Mouse (Mus musculus) midbrain, embryonic 15.5 days (tissue): Measurements from ENCODE around the gene Mark1. TPM values are rescaled to one million over a fixed set of nuclear protein-coding genes. Genes with fewer than 3 reads are reported as not detected.

Experiments used
- ATAC-seq: fragments of 200-750 bp; cut with Nextera tagmentation; replicated peaks from 2 replicates; pipeline ENCODE4 v1.8.0; 2017; ENCODE audit warnings: moderate TSS enrichment
- H3K27ac ChIP-seq: fragments of 300-500 bp; sonication (generic); 2 replicates; pipeline ENCODE4 v1.5.1; 2015; ENCODE audit warnings: mild to moderate bottlenecking, inconsistent platforms
- H3K27me3 ChIP-seq: fragments of 300-500 bp; sonication (generic); replicated peaks from 2 replicates; pipeline ENCODE4 v1.6.1; 2015; ENCODE audit warnings: inconsistent platforms
- H3K36me3 ChIP-seq: fragments of 300-500 bp; sonication (generic); replicated peaks from 2 replicates; pipeline ENCODE4 v1.6.1; 2015; ENCODE audit warnings: inconsistent platforms
- H3K4me1 ChIP-seq: fragments of 300-500 bp; sonication (generic); 2 replicates; pipeline ENCODE4 v1.6.1; 2015; ENCODE audit warnings: inconsistent platforms
- H3K4me2 ChIP-seq: fragments of 300-500 bp; sonication (generic); 2 replicates; pipeline ENCODE4 v1.6.1; 2015; ENCODE audit warnings: inconsistent platforms, mild to moderate bottlenecking, moderate library complexity
- H3K4me3 ChIP-seq: fragments of 300-500 bp; sonication (generic); 2 replicates; pipeline ENCODE4 v1.5.1; 2015; ENCODE audit warnings: mild to moderate bottlenecking, inconsistent platforms
- H3K9ac ChIP-seq: fragments of 300-500 bp; sonication (generic); 2 replicates; pipeline ENCODE4 v1.6.1; 2015; ENCODE audit warnings: mild to moderate bottlenecking, inconsistent platforms
- H3K9me3 ChIP-seq: fragments of 300-500 bp; sonication (generic); 2 replicates; pipeline ENCODE4 v1.6.1; 2016; ENCODE audit warnings: inconsistent platforms
- WGBS: fragments of 180-500 bp; shearing (Covaris S2); methylation state at CpG from one replicate; pipeline ENCODE4 v1.1.7; 2015; ENCODE audit warnings: mixed read lengths; 5-methylcytosine and 5-hydroxymethylcytosine counted together
- polyA plus RNA-seq: library from polyadenylated mRNA; unstranded; fragments of >200 nt; fragmentation: Nextera tagmentation; extraction: Ambion mirVana; gene quantifications from 2 replicates; pipeline ENCODE4 v1.2.1, GENCODE M21; 2015

The Mark1 gene
- polyA plus RNA-seq, 1 experiment from 2014 or later = 17.3 TPM

DNA sequence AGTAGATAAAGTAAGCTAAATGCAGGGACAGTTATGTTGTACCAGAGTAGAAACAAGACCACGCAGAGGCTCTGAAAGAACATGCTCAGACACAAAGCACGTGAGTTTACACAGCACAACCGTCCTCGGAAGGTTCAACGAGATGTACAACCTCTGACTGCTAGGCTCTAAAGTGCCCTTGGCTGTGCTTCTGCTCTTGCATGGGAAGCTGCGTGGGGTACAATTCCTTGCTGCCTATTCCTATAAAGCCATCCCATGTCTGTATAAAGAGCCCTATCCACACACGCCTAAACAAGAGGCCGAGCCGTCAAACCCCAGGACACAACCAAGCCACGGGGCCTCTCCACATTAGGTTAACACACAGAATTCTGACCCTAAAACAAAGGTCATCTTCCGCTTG is 1.9 kb downstream of the Mark1 start:
- WGBS = 12% methylated on average over 11 of the region's 11 CpGs
- Histone ChIP-seq H3K9ac (peak overlapping the region; percentile 49), H3K4me1 (peaks cover 26% of the 10 kb centered on the region), H3K9me3 (no peaks in the 10 kb centered on the region), H3K27me3 (no peaks in the 10 kb centered on the region), H3K27ac (peak overlapping the region; percentile 96), H3K4me3 (peak overlapping the region; percentile 99), H3K36me3 (no peaks in the 10 kb centered on the region), H3K4me2 (peak overlapping the region; percentile 77)
- peak; percentile 22; the same call in 1 of the 2 replicates for ATAC-seq

DNA sequence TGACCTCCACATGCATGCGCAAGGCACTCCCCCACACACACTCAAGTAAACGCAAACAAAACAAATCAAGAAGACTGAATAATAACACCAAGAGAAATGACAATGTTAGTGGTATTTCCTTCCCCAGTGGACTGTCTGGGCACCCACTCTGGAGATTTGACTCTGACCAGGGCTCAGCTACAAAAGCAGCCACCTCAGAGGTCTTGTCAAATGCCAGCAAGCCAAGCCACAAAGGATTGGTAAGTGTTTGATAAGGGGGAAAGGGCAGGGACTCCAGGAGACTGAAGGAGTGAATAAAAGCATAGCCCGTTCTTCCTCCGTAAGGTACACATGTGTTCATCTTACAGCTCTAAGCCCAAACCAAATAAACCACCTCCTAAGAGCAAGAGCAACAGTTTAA is 4.0 kb downstream of the Mark1 start:
- ATAC-seq = no peak

DNA sequence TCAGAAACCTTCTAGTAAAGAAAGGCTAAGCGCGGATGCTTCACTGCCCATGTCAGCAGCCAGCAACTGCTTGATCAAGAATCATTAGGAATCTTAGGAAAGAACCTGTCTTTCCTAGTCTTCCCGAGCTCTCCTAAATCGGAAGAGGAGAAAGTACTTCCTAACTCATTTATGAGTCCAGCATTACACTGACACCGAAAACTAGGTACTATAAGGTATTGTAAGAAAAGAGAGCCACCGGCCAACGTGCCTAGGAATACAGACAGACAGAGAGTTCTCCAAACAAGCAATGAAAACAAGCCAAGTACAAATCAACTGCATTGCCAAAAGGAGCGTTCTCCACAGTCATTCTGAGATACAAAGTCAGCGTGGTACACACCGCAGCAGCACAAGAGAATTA is 8.2 kb downstream of the Mark1 start:
- no peaks in the 10 kb centered on the region for H3K36me3 ChIP-seq
- 92% methylated on average over 10 of the region's 10 CpGs for WGBS
- no peaks in the 10 kb centered on the region for H3K27me3 ChIP-seq
- H3K9ac ChIP-seq = no peak overlapping the region
- no peak overlapping the region for H3K4me2 ChIP-seq
- no peaks in the 10 kb centered on the region for H3K9me3 ChIP-seq
- no peak for ATAC-seq
- H3K4me1 ChIP-seq = peaks cover 24% of the 10 kb centered on the region
- H3K27ac ChIP-seq = no peak overlapping the region
- no peak overlapping the region for H3K4me3 ChIP-seq

More for the DNA sequence above, 4.0 kb downstream of the Mark1 start:
- H3K27ac ChIP-seq = no peak overlapping the region
- H3K9me3 ChIP-seq = no peaks in the 10 kb centered on the region
- no peaks in the 10 kb centered on the region for H3K27me3 ChIP-seq
- peaks cover 24% of the 10 kb centered on the region for H3K4me1 ChIP-seq
- H3K4me3 ChIP-seq = no peak overlapping the region
- no peak overlapping the region for H3K4me2 ChIP-seq
- no peaks in the 10 kb centered on the region for H3K36me3 ChIP-seq
- WGBS = 75% methylated on average over 4 of the region's 4 CpGs
- H3K9ac ChIP-seq = no peak overlapping the region

DNA sequence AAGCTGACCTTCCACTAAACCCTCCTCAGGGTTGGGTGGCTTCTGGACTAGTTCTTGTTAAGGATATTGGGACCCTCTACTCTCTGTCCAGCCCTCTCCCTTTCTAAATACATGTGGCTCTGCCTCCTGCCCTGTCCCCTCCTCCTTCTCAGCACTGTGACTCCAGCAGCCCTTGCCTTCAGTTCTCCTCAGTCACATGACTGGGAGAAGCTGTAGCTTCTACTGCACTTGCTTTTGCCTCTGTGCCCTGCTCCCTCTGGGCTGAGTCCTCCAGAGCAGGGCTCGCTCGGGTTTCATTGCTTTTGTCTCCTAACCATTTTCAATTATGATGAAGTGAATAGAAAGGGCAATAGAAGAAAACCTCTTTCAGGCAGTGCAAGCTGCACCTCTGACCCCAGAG is 12.6 kb downstream of the Mark1 start:
- Histone ChIP-seq H3K4me2 (no peak overlapping the region), H3K27me3 (no peaks in the 10 kb centered on the region), H3K27ac (no peak overlapping the region), H3K4me3 (no peak overlapping the region), H3K9ac (no peak overlapping the region), H3K4me1 (peaks cover 16% of the 10 kb centered on the region), H3K9me3 (no peaks in the 10 kb centered on the region), H3K36me3 (no peaks in the 10 kb centered on the region)
- ATAC-seq = 0 out of 2 replicates have a peak, but pooled peaks have one; percentile 42
- WGBS = 24% methylated on average over 2 of the region's 2 CpGs

DNA sequence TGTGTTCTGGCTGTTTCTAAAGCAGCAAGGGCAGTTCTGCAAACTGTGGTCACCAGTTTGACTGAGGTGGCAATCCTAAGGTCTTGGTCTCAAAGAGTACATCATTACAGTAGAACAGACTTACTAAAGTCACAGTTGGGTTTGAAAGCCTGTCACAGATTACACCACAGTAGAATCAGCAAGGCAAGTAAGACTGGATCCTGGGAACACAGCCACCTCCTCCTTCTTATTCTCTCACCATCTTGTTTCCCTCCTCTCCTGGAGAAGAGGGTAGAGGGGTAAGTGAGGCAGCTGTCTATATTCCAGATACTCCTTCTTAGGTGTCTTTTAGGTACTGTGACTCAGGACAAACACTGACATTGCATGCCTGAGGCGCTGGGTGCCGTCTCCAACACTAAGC is 14.6 kb downstream of the Mark1 start:
- H3K4me3 ChIP-seq = no peak overlapping the region
- no peaks in the 10 kb centered on the region for H3K27me3 ChIP-seq
- ATAC-seq = no peak
- 72% methylated on average over 2 of the region's 2 CpGs for WGBS
- H3K4me1 ChIP-seq = peaks cover 16% of the 10 kb centered on the region
- H3K4me2 ChIP-seq = no peak overlapping the region
- H3K9ac ChIP-seq = no peak overlapping the region
- H3K27ac ChIP-seq = no peak overlapping the region
- no peaks in the 10 kb centered on the region for H3K9me3 ChIP-seq
- H3K36me3 ChIP-seq = 0 out of 2 replicates have a peak, but pooled peaks cover 3% of the 10 kb centered on the region

DNA sequence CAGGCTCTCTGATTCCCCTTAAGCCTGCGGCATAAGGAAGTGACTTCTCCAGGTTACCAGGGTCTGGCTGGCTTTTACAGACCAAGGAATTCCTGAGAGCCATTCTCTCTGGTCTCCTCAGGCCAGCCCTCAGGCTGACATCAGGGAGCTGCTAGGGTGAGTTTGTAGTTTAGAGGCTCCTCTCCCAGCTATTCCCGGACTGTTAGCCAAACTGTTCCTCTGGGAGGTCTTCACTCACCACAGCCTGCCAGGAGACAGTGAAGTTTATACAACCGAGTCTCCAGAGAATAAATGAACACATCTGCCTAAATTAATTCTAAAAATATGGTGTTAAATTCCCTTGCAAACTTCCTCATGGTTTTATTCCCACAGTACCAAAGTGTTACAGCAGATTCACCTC is 15.6 kb downstream of the Mark1 start:
- Histone ChIP-seq H3K4me1 (peaks cover 12% of the 10 kb centered on the region), H3K9ac (no peak overlapping the region), H3K36me3 (0 out of 2 replicates have a peak, but pooled peaks cover 3% of the 10 kb centered on the region), H3K4me3 (no peak overlapping the region), H3K9me3 (no peaks in the 10 kb centered on the region), H3K27ac (no peak overlapping the region), H3K4me2 (no peak overlapping the region), H3K27me3 (no peaks in the 10 kb centered on the region)
- no peak for ATAC-seq
- 59% methylated on average over 3 of the region's 3 CpGs for WGBS

DNA sequence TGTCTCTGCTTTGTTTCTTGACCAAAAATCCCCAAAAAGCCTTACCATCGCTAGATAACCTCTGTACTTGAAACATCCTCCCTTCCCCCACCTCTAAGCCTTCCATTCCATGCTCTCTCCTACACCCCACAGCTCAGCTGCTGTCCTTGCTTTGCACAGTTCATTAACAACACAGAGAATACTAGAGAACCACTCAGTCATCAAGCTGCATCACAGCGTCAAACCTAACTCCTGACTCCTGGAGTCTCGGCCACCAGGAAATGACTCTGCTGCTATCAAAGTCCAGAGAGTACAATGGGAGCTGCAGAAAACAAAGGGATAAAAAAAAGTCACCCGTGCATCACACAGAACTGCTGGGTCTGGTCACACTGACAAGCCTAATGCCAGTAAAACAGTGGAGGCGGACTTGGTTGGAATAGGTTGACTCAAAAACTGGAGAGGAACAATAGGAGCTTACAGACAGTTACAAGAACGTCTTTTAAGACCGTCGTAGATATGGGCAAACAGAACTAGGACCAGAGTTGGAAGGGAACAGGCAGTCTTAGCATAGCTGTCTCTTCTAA is 27.1 kb downstream of the Mark1 start:
- peaks cover 9% of the 10 kb centered on the region; the same call in 1 of the 2 replicates for H3K4me1 ChIP-seq
- H3K9ac ChIP-seq = no peak overlapping the region
- 25% methylated on average over 8 of the region's 8 CpGs for WGBS
- no peaks in the 10 kb centered on the region for H3K9me3 ChIP-seq
- H3K4me3 ChIP-seq = no peak overlapping the region
- no peaks in the 10 kb centered on the region for H3K36me3 ChIP-seq
- no peaks in the 10 kb centered on the region for H3K27me3 ChIP-seq
- no peak for ATAC-seq
- H3K4me2 ChIP-seq = no peak overlapping the region
- H3K27ac ChIP-seq = no peak overlapping the region

DNA sequence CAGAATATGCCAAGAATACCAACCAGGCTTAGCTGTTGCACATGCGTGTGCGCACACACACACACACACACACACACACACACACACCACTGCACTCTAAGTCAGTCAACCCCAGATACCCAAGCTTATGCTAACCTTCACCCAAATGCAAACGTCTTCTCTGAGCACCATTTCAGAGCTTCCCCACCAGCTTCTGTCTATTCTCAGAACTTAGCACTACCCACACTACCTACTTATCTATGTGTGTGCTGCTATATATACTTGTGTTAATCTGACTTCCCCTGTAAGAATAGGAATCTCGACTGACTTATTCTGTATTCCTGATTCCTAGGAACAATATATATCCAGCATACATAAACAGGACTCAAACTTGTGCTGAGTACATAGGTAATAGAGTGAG is 30.0 kb downstream of the Mark1 start:
- ATAC-seq = no peak
- H3K9ac ChIP-seq = no peak overlapping the region
- peaks cover 19% of the 10 kb centered on the region for H3K4me1 ChIP-seq
- no peaks in the 10 kb centered on the region for H3K36me3 ChIP-seq
- H3K27me3 ChIP-seq = no peaks in the 10 kb centered on the region
- H3K4me3 ChIP-seq = no peak overlapping the region
- no peak overlapping the region for H3K27ac ChIP-seq
- H3K4me2 ChIP-seq = no peak overlapping the region
- H3K9me3 ChIP-seq = no peaks in the 10 kb centered on the region
- WGBS = 86% methylated on average over 4 of the region's 4 CpGs

DNA sequence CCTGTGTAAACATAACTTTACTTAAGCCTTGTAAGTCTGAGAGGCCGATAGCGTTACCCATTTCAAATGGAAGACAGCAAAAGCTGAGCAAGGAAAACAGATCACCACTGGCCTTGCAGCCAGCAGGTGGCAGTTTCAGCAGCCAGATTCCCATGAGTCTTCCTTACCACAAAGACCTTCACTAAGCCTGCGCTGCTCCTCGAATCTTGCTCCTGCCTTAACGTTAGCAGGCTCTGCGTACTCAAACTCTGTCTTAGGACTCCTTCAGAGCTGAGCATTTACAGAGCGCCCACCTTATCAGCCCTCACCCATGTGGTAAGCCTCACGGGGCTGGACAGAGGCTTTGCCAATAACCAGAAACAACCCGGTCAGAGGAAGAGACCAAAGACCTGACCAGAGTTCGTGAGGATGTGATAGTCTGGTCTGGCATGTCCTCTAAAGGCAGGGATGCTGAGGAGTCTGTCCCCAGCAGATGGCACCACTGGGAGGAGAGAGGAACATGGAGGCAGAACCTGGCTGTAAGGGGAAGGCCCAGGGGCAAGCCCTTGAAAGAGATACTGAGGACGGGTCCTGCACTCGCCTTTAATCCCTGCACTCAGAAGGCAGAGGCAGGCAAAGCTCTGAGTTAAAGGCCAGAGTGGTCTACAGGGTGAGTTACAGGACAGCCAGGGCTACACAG is 33.5 kb downstream of the Mark1 start:
- H3K36me3 ChIP-seq = peaks cover 6% of the 10 kb centered on the region; the same call in 1 of the 2 replicates
- no peaks in the 10 kb centered on the region for H3K27me3 ChIP-seq
- ATAC-seq = no peak
- no peak overlapping the region for H3K4me2 ChIP-seq
- H3K4me3 ChIP-seq = no peak overlapping the region
- H3K4me1 ChIP-seq = peaks cover 14% of the 10 kb centered on the region
- H3K9me3 ChIP-seq = peaks cover 3% of the 10 kb centered on the region
- H3K9ac ChIP-seq = no peak overlapping the region
- WGBS = 54% methylated on average over 12 of the region's 12 CpGs
- H3K27ac ChIP-seq = no peak overlapping the region

DNA sequence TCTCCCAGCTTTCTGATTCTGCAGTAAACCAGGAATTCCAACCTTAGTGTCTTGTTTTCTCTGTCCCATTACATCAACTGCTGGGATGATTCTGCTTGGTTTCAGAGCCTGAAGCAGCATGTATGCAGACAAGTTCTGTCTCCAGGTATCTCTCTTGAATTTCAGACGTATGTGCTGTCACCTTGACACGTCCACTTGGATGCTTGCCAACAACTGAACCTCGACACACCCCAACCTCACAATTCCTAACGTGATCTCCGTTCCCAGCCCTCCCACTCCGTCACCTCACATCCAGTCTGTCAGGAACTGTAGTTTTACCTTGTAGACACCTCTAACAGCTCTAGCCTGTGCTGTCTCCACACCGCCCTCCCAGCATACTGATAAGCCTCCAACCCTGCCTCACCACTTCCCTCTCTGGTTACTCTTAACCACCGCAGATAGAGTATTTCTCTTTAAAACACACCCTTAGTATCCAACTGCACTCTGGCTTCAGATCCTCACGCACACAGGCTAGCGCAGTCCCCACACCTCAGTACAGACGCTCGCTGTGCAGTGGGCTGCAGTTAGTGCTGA is 36.2 kb downstream of the Mark1 start:
- WGBS = 86% methylated on average over 12 of the region's 12 CpGs

DNA sequence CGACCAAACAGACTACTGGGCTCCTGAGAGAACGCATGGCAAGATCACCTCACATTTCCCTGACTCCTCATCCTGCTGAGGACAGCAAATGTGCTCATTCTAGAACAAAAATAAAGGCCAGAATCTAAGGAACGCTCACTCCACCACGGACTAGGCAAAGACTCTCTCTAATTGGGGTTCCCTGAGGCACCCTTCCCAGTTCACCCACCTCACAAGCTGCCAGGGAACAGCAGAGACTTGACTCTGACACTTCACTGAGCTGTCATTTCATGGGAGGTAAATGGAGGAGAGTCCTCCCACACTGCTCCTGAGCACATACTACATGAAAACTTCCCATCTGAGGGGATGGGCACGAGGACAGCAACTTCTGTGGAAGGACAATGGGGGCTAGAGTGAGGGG is 37.5 kb downstream of the Mark1 start:
- H3K4me1 ChIP-seq = peaks cover 10% of the 10 kb centered on the region
- ATAC-seq = no peak

More for the DNA sequence above, 36.2 kb downstream of the Mark1 start:
- no peak for ATAC-seq
- Histone ChIP-seq H3K27ac (no peak overlapping the region), H3K9me3 (peaks cover 3% of the 10 kb centered on the region), H3K4me3 (no peak overlapping the region), H3K9ac (no peak overlapping the region), H3K4me1 (peaks cover 10% of the 10 kb centered on the region), H3K4me2 (no peak overlapping the region), H3K27me3 (no peaks in the 10 kb centered on the region), H3K36me3 (peaks cover 6% of the 10 kb centered on the region; the same call in 1 of the 2 replicates)

DNA sequence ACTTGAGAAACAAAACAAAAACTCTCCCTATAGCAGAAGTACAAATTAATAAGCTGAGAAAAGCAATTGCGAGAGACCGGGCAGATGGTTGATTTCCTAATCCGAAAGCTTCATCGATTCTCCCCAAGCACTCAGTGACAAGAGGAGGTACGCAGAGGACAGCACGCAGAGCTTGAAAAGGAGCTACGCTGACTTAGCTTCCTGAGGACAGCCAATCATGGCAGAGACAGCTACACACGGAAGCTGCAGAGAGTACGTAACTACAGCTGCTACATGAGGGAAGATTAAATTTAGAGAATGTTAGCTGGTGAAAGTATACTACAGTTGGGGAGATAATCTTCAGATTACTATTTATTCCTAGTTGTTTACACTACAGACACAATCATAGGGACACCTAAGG is 40.6 kb downstream of the Mark1 start:
- Histone ChIP-seq H3K27me3 (no peaks in the 10 kb centered on the region), H3K4me2 (no peak overlapping the region), H3K27ac (no peak overlapping the region), H3K4me3 (no peak overlapping the region), H3K9ac (no peak overlapping the region), H3K36me3 (peaks cover 6% of the 10 kb centered on the region; the same call in 1 of the 2 replicates), H3K9me3 (peaks cover 13% of the 10 kb centered on the region), H3K4me1 (no peaks in the 10 kb centered on the region)
- 76% methylated on average over 9 of the region's 9 CpGs for WGBS
- no peak for ATAC-seq

More for the DNA sequence above, 37.5 kb downstream of the Mark1 start:
- Histone ChIP-seq H3K4me3 (no peak overlapping the region), H3K27ac (no peak overlapping the region), H3K27me3 (no peaks in the 10 kb centered on the region), H3K36me3 (peaks cover 6% of the 10 kb centered on the region; the same call in 1 of the 2 replicates), H3K9me3 (peaks cover 10% of the 10 kb centered on the region), H3K9ac (no peak overlapping the region), H3K4me2 (no peak overlapping the region)
- WGBS = 89% methylated on average over 5 of the region's 5 CpGs
